In the genomic region with DNA sequence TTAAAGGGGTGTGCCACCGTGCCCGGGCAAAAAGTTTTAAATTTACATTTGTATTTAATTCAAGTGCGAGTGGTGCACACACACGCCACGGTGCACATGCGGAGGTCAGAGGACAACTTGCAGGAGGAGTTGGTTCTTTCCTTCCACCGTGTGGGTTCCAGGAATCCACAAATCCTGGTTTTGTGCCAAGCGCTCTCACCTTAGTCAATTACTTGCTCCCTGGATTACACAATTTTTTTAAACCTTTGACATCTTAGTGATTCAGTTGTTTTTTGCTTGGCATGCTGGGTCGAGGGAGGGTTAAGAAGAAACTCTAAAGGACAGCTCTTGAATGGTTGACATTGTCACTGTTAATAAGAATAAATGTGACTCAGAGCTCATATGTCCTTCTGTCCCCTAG, we compare ENCODE assay signal across 29 mouse cellular contexts. TPM values are rescaled to one million over a fixed set of nuclear protein-coding genes. Genes with fewer than 3 reads are reported as not detected.
DNase-seq lines count a peak whose midpoint lies in the region; ATAC-seq and TF ChIP-seq lines count a peak whose summit lies in the region.
"Had no signal": no experiment of that assay in that cellular context is flagged by ENCODE, and none has a peak within 500 bp of the region (broad histone marks: within the 10 kb centered on the region; RNA-seq: fewer than 3 reads in every experiment).

No protein-coding gene starts in this region.

- peaks cover 26% of the 10 kb centered on the region; the same call in 1 of the 2 replicates for H3K4me1 ChIP-seq in kidney, adult 2 months (ENCODE audit: control insufficient read depth, insufficient read depth, low read length)
- peaks cover 32% of the 10 kb centered on the region for H3K4me1 ChIP-seq in kidney, embryonic 15.5 days
- peaks cover 59% of the 10 kb centered on the region for H3K4me1 ChIP-seq in bone marrow macrophage, adult 2 months (ENCODE audit: control insufficient read depth, insufficient read depth, low read length)

- 36% methylated on average over 9 of the region's 9 CpGs for WGBS in kidney, adult 2 months
- 83% methylated on average over 9 of the region's 9 CpGs for WGBS in kidney, embryonic 15.5 days

- H3K27me3 ChIP-seq in kidney, adult 2 months (replicated peaks; ENCODE audit: control insufficient read depth, insufficient read depth, low read length): no peaks in the 10 kb centered on the region
- H3K27me3 ChIP-seq in kidney, embryonic 15.5 days: no peaks in the 10 kb centered on the region
- H3K27me3 ChIP-seq: embryonic facial prominence, embryonic 15.5 days; hindbrain, embryonic 15.5 days had no signal

- no peak for TF ChIP-seq CTCF in kidney, adult 2 months (conservative IDR thresholded peaks at IDR 0.05; ENCODE audit: insufficient read depth, insufficient read length, low read depth, low read length)
- TF ChIP-seq CTCF in bone marrow macrophage, adult 2 months (IDR thresholded peaks at IDR 0.05; ENCODE audit: low read depth, low read length): no peak

- no peaks in the 10 kb centered on the region for H3K9me3 ChIP-seq in kidney, embryonic 15.5 days (replicated peaks)
- H3K9me3 ChIP-seq: embryonic facial prominence, embryonic 15.5 days; forebrain, embryonic 10.5 days; heart, embryonic 12.5 days; hindbrain, embryonic 10.5 days; hindbrain, embryonic 15.5 days had no signal

- no peak overlapping the region for H3K9ac ChIP-seq in kidney, embryonic 15.5 days
- H3K9ac ChIP-seq: embryonic facial prominence, embryonic 15.5 days; heart, embryonic 12.5 days; hindbrain, embryonic 15.5 days had no signal

- DNase-seq in kidney, adult 2 months: peak; percentile 89
- DNase-seq in kidney, adult 9 months: peak; percentile 86
- peak; percentile 77 to 79 for DNase-seq in kidney, postnatal 36 days
- no peak for DNase-seq in cerebellum, adult 11-12 months
- DNase-seq: adrenal gland, adult 2 months; adrenal gland, postnatal 25 days; cerebellum, adult 8-10 months; cerebellum, postnatal 14 days; embryo, embryonic 11 days; gastrocnemius, postnatal 14 days had no signal

- no peak for TF ChIP-seq POLR2A in kidney, adult 2 months (IDR thresholded peaks at IDR 0.05; ENCODE audit: low read depth, low read length)
- no peak for TF ChIP-seq POLR2A in bone marrow macrophage, adult 2 months (IDR thresholded peaks at IDR 0.05; ENCODE audit: borderline replicate concordance, low read depth, low read length)

- no peaks in the 10 kb centered on the region for H3K36me3 ChIP-seq in kidney, adult 2 months (ENCODE audit: control insufficient read depth, insufficient read depth, low read length)
- H3K36me3 ChIP-seq in kidney, embryonic 15.5 days: no peaks in the 10 kb centered on the region
- H3K36me3 ChIP-seq: embryonic facial prominence, embryonic 15.5 days; forebrain, embryonic 10.5 days; heart, embryonic 12.5 days; hindbrain, embryonic 10.5 days; hindbrain, embryonic 15.5 days had no signal

- no peak overlapping the region for H3K4me3 ChIP-seq in kidney, adult 2 months (ENCODE audit: insufficient read depth, low read depth, low read length)
- H3K4me3 ChIP-seq in kidney, embryonic 15.5 days (replicated peaks): no peak overlapping the region
- no peak overlapping the region for H3K4me3 ChIP-seq in bone marrow macrophage, adult 2 months (ENCODE audit: insufficient read depth, low read length)
- H3K4me3 ChIP-seq: embryonic facial prominence, embryonic 15.5 days; erythroblast, embryonic 14.5 days; forebrain, embryonic 10.5 days; heart, embryonic 12.5 days; hindbrain, embryonic 10.5 days; hindbrain, embryonic 15.5 days had no signal

- no peak for ATAC-seq in kidney, embryonic 15.5 days (replicated peaks; ENCODE audit: low FRiP score)
- no peak for ATAC-seq in megakaryocyte progenitor cell, adult 5-6 weeks (replicated peaks; ENCODE audit: poor library complexity)
- ATAC-seq: forebrain, embryonic 16.5 days had no signal

- no peak overlapping the region for H3K27ac ChIP-seq in kidney, adult 2 months (ENCODE audit: insufficient read depth, low read depth, low read length)
- H3K27ac ChIP-seq in kidney, embryonic 15.5 days: no peak overlapping the region
- H3K27ac ChIP-seq in bone marrow macrophage, adult 2 months (ENCODE audit: insufficient read depth, low read depth, low read length): peak overlapping the region; percentile 96
- H3K27ac ChIP-seq: embryonic facial prominence, embryonic 15.5 days; forebrain, embryonic 10.5 days; hindbrain, embryonic 15.5 days had no signal

- no peak overlapping the region for H3K4me2 ChIP-seq in kidney, embryonic 15.5 days
- H3K4me2 ChIP-seq: embryonic facial prominence, embryonic 15.5 days; heart, embryonic 12.5 days; hindbrain, embryonic 15.5 days had no signal

RNA-seq across cellular contexts. Expression of a gene that starts 1.9 kb away (rescaled TPM):
- 107 TPM in 2 replicates for polyA plus RNA-seq in kidney, adult 2 months (2012; rRNA removed)
- 17.2 and 20.4 TPM in 2 replicates for polyA plus RNA-seq in kidney, embryonic 15.5 days (2015; fragmentation: Nextera tagmentation; extraction: Ambion mirVana)
- 112 and 121 TPM in 2 replicates for polyA plus RNA-seq in bone marrow macrophage, adult 2 months (2012; ENCODE audit: insufficient read depth, insufficient read length, missing spikeins)
- total RNA-seq in megakaryocyte progenitor cell, adult 5-6 weeks (2015): 24.7 and 28.1 TPM in 2 replicates
- total RNA-seq in megakaryocyte progenitor cell, adult 5-6 weeks (2017): 18.8 and 19.9 TPM in 2 replicates

RNA-seq across cellular contexts. Expression of a gene that starts 41.2 kb away (rescaled TPM):
- polyA plus RNA-seq in kidney, adult 2 months (2012; rRNA removed): 101 and 115 TPM in 2 replicates
- polyA plus RNA-seq in kidney, embryonic 15.5 days (2015; fragmentation: Nextera tagmentation; extraction: Ambion mirVana): 182 and 209 TPM in 2 replicates
- 742 and 743 TPM in 2 replicates for polyA plus RNA-seq in bone marrow macrophage, adult 2 months (2012; ENCODE audit: insufficient read depth, insufficient read length, missing spikeins)
- 48.9 and 56.0 TPM in 2 replicates for total RNA-seq in megakaryocyte progenitor cell, adult 5-6 weeks (2015)
- 41.9 and 51.4 TPM in 2 replicates for total RNA-seq in megakaryocyte progenitor cell, adult 5-6 weeks (2017)

RNA-seq across cellular contexts. Expression of a gene that starts 50.6 kb away (rescaled TPM):
- polyA plus RNA-seq in kidney, adult 2 months (2012; rRNA removed): not detected in 2 replicates
- not detected in 2 replicates for polyA plus RNA-seq in kidney, embryonic 15.5 days (2015; fragmentation: Nextera tagmentation; extraction: Ambion mirVana)
- not detected in 2 replicates for polyA plus RNA-seq in bone marrow macrophage, adult 2 months (2012; ENCODE audit: insufficient read depth, insufficient read length, missing spikeins)
- not detected in 2 replicates for total RNA-seq in megakaryocyte progenitor cell, adult 5-6 weeks (2015)
- total RNA-seq in megakaryocyte progenitor cell, adult 5-6 weeks (2017): not detected in 2 replicates
- total RNA-seq: adrenal gland, adult 2 months; adrenal gland, postnatal 25 days; CH12.LX; common myeloid progenitor, adult 5-6 weeks; gastrocnemius, adult 18-20 months; gastrocnemius, postnatal 14 days; granulocyte monocyte progenitor cell, adult 5-6 weeks; heart, adult 8-10 months; heart, postnatal 25 days had no signal
- polyA plus RNA-seq: adrenal gland, adult 2 months; embryonic facial prominence, embryonic 11.5 days; embryonic facial prominence, embryonic 15.5 days; erythroblast, embryonic 14.5 days; forebrain, embryonic 10.5 days; forebrain, embryonic 16.5 days; frontal cortex, adult 2 months; heart, embryonic 12.5 days; heart, embryonic 16.5 days; hindbrain, embryonic 10.5 days; hindbrain, embryonic 15.5 days had no signal

RNA-seq across cellular contexts. Expression of a gene that starts 53.8 kb away (rescaled TPM):
- 58.2 and 80.3 TPM in 2 replicates for polyA plus RNA-seq in kidney, adult 2 months (2012; rRNA removed)
- 287 and 316 TPM in 2 replicates for polyA plus RNA-seq in kidney, embryonic 15.5 days (2015; fragmentation: Nextera tagmentation; extraction: Ambion mirVana)
- polyA plus RNA-seq in bone marrow macrophage, adult 2 months (2012; ENCODE audit: insufficient read depth, insufficient read length, missing spikeins): 138 and 145 TPM in 2 replicates
- total RNA-seq in megakaryocyte progenitor cell, adult 5-6 weeks (2015): 56.7 and 60.6 TPM in 2 replicates
- 336 and 416 TPM in 2 replicates for total RNA-seq in megakaryocyte progenitor cell, adult 5-6 weeks (2017)
